Mouse (Mus musculus): ENCODE measurements at regions not wholly inside any gene's neighbourhood (a gene's known extent, or its start where the extent isn't known, plus 50 kb on each side); places are given as distances from the start of the nearest gene placed in this dataset.

DNA sequence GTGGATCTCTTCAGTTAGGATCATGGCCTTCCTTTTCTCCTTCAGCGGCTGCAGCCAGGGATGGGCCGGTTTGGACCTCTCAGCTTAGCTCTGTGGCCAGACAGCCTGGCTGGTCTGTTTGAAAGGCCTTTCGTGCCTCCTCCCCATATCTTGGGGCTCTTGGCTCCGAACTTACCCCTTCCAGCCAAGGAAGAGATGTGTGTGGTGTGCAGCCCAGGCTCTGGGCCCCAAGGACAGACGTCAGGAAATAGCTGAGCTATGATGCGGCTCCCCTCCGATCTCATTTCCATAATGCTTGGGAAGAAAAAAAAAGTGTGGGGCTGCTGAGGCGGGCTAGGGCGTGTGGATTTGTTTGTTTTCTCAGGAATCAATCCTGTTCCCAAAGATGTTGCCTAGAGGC lies 113.8 kb upstream of the Gm26897 start:
- no peaks in the 10 kb centered on the region for H3K9me3 ChIP-seq (ENCODE audit: control insufficient read depth, low read length)
- H3K27ac ChIP-seq (ENCODE audit: low read length) = no peak overlapping the region
- H3K4me3 ChIP-seq (replicated peaks; ENCODE audit: low read length) = no peak overlapping the region
- H3K4me1 ChIP-seq (replicated peaks; ENCODE audit: control insufficient read depth, insufficient read depth, low read length) = peaks cover 4% of the 10 kb centered on the region
- no peak overlapping the region for H3K4me2 ChIP-seq (ENCODE audit: low read length)
- no peak overlapping the region for H3K9ac ChIP-seq (replicated peaks; ENCODE audit: low read depth, low read length)
- 26% methylated on average over 8 of the region's 9 CpGs for WGBS
- ATAC-seq = peak; percentile 52
- no peaks in the 10 kb centered on the region for H3K27me3 ChIP-seq (replicated peaks; ENCODE audit: control insufficient read depth, insufficient read depth, low read length)
- H3K36me3 ChIP-seq (ENCODE audit: control insufficient read depth, insufficient read depth) = no peaks in the 10 kb centered on the region

DNA sequence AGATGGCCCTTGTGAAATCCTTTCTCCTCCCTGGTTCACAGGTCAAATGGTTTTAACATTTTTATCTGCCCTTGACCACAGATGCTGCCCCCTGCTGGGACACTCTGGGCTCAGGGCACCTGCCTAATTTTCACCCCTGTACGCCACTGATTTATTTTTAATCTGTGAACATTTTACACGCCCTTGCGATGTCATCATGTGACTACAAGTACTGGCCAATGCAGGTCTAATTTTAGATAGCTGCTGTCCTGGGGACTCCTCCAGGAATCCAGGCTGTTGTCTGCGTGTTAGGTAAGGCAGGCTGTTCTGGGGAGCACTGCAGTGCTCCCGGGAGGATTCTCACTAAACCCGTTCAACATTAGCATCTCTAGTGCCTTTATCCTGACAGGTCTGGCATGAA lies 113.1 kb upstream of the Gm26897 start:
- WGBS = 77% methylated on average over 6 of the region's 6 CpGs

DNA sequence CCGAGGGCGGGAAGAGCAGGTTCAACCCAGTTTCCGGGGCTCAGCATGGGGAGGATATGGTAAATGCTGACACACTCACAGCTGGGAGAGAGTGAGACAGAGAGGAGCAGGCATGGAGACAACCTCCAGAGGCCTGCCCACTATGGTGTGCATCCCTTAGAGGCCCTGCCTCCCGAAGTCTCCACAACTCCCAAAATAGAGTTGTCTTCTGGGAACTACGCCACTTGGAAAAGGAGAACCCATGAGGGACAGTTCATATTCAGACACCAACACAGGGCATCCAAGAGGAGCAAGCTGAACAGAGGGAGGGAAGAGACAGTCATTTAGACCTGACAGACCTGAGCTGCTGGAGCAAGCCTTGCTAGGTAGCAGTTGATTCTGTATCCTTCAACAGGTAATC lies 111.2 kb upstream of the Gm26897 start:
- Histone ChIP-seq H3K9ac (replicated peaks; ENCODE audit: low read depth, low read length) (no peak overlapping the region), H3K9me3 (ENCODE audit: control insufficient read depth, low read length) (no peaks in the 10 kb centered on the region), H3K36me3 (ENCODE audit: control insufficient read depth, insufficient read depth) (no peaks in the 10 kb centered on the region), H3K4me1 (replicated peaks; ENCODE audit: control insufficient read depth, insufficient read depth, low read length) (peaks cover 6% of the 10 kb centered on the region), H3K27ac (ENCODE audit: low read length) (no peak overlapping the region), H3K4me2 (ENCODE audit: low read length) (no peak overlapping the region), H3K4me3 (replicated peaks; ENCODE audit: low read length) (no peak overlapping the region), H3K27me3 (replicated peaks; ENCODE audit: control insufficient read depth, insufficient read depth, low read length) (no peaks in the 10 kb centered on the region)
- WGBS = 91% methylated on average over 5 of the region's 5 CpGs
- no peak for ATAC-seq

More for the DNA sequence above, 113.1 kb upstream of the Gm26897 start:
- no peak overlapping the region for H3K4me2 ChIP-seq (ENCODE audit: low read length)
- no peak overlapping the region for H3K9ac ChIP-seq (replicated peaks; ENCODE audit: low read depth, low read length)
- H3K4me1 ChIP-seq (replicated peaks; ENCODE audit: control insufficient read depth, insufficient read depth, low read length) = peaks cover 4% of the 10 kb centered on the region
- no peaks in the 10 kb centered on the region for H3K27me3 ChIP-seq (replicated peaks; ENCODE audit: control insufficient read depth, insufficient read depth, low read length)
- no peaks in the 10 kb centered on the region for H3K9me3 ChIP-seq (ENCODE audit: control insufficient read depth, low read length)
- H3K27ac ChIP-seq (ENCODE audit: low read length) = no peak overlapping the region
- ATAC-seq = no peak
- H3K36me3 ChIP-seq (ENCODE audit: control insufficient read depth, insufficient read depth) = no peaks in the 10 kb centered on the region
- no peak overlapping the region for H3K4me3 ChIP-seq (replicated peaks; ENCODE audit: low read length)

DNA sequence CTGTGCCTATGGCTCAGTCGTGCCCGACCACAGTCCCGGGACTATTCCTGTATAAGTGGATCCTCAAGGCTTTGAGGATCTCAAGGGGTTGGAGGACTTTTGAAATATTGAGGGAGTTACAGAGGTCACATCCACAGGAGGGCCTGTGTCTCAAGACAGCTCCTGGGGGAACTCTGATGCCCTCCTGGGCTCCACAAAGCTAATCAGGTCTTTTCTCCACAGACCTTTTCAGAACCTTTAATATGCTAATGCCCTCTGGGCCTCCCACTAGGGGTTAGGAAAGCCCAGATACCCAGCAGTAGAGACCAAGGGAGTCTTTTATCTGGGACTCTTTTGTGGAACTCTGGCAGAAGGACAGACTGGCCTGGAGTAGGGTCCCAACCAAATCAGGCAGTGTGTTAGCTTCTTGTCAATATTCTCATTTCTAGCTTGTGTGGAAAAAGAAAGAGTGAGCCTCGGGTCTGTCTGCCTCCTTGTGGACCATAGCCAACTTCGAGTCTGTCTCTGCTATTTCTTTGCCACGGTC lies 107.4 kb upstream of the Gm26897 start:
- ATAC-seq = peak; percentile 56; the same call in 1 of the 2 replicates
- H3K9me3 ChIP-seq (ENCODE audit: control insufficient read depth, low read length) = no peaks in the 10 kb centered on the region
- H3K27ac ChIP-seq (ENCODE audit: low read length) = no peak overlapping the region
- 7% methylated on average over 6 of the region's 6 CpGs for WGBS
- H3K36me3 ChIP-seq (ENCODE audit: control insufficient read depth, insufficient read depth) = no peaks in the 10 kb centered on the region
- H3K9ac ChIP-seq (replicated peaks; ENCODE audit: low read depth, low read length) = no peak overlapping the region
- H3K4me2 ChIP-seq (ENCODE audit: low read length) = no peak overlapping the region
- H3K4me3 ChIP-seq (replicated peaks; ENCODE audit: low read length) = no peak overlapping the region
- H3K4me1 ChIP-seq (replicated peaks; ENCODE audit: control insufficient read depth, insufficient read depth, low read length) = peaks cover 4% of the 10 kb centered on the region
- no peaks in the 10 kb centered on the region for H3K27me3 ChIP-seq (replicated peaks; ENCODE audit: control insufficient read depth, insufficient read depth, low read length)

DNA sequence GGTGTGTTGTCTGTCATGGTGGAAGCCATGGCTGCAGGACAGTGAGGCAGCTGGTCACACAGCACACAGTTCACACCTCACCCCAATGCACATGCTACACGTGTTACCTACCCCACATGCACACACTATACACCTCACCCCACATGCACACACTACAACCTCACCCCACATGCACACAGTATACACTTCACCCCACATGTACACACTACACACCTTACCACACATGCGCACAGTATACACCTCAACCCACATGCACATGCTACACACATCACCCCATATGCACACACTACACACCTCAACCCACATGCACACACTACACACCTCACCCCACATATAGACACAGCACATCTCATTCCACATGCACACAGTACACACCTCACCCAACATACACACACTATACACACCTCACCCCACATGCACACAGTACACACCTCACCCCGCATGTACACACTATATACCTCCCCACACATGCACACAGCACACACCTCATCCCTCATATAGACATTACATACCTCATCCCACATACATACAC lies 103.3 kb upstream of the Gm26897 start:
- H3K27ac ChIP-seq (ENCODE audit: low read length) = no peak overlapping the region
- 93% methylated on average over 3 of the region's 3 CpGs for WGBS
- no peak overlapping the region for H3K4me3 ChIP-seq (replicated peaks; ENCODE audit: low read length)
- H3K27me3 ChIP-seq (replicated peaks; ENCODE audit: control insufficient read depth, insufficient read depth, low read length) = no peaks in the 10 kb centered on the region
- H3K4me1 ChIP-seq (replicated peaks; ENCODE audit: control insufficient read depth, insufficient read depth, low read length) = peaks cover 12% of the 10 kb centered on the region
- H3K4me2 ChIP-seq (ENCODE audit: low read length) = no peak overlapping the region
- H3K36me3 ChIP-seq (ENCODE audit: control insufficient read depth, insufficient read depth) = no peaks in the 10 kb centered on the region
- H3K9ac ChIP-seq (replicated peaks; ENCODE audit: low read depth, low read length) = no peak overlapping the region
- ATAC-seq = peak; percentile 31; the same call in 1 of the 2 replicates
- no peaks in the 10 kb centered on the region for H3K9me3 ChIP-seq (ENCODE audit: control insufficient read depth, low read length)

DNA sequence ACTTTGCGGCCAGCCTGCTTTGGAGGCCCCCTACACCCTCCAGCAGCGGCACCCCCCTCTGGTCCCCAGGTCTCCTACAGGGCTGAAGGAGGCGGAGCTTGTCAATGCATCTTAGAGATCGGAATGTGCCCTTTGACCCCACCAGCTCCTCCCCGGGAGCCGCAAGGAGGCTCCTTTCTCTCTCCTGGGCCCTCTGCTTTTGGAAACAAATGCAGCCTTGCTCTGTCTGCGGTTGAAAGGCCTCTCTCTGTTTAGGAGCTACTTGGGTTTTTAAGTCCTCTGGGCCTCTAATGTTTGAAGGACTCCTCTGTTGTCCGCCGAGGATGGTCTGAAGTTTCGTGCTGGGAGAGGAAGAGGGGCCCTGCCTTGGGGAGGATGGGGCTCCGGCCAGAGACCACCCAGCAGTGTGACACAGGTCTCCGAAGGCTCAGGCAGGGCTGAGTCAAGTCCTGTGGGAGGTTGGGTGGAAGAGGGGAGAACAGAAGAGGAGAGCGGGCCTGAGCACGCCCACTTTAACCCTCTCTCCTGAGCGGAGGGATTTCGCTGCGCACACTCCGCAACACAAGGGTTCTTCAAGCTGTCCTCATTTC lies 102.1 kb upstream of the Gm26897 start:
- Histone ChIP-seq H3K4me3 (replicated peaks; ENCODE audit: low read length) (no peak overlapping the region), H3K9me3 (ENCODE audit: control insufficient read depth, low read length) (no peaks in the 10 kb centered on the region), H3K27ac (ENCODE audit: low read length) (no peak overlapping the region), H3K4me2 (ENCODE audit: low read length) (no peak overlapping the region), H3K27me3 (replicated peaks; ENCODE audit: control insufficient read depth, insufficient read depth, low read length) (no peaks in the 10 kb centered on the region), H3K9ac (replicated peaks; ENCODE audit: low read depth, low read length) (no peak overlapping the region), H3K36me3 (ENCODE audit: control insufficient read depth, insufficient read depth) (no peaks in the 10 kb centered on the region), H3K4me1 (replicated peaks; ENCODE audit: control insufficient read depth, insufficient read depth, low read length) (peaks cover 15% of the 10 kb centered on the region)
- no peak for ATAC-seq
- 16% methylated on average over 18 of the region's 18 CpGs for WGBS

DNA sequence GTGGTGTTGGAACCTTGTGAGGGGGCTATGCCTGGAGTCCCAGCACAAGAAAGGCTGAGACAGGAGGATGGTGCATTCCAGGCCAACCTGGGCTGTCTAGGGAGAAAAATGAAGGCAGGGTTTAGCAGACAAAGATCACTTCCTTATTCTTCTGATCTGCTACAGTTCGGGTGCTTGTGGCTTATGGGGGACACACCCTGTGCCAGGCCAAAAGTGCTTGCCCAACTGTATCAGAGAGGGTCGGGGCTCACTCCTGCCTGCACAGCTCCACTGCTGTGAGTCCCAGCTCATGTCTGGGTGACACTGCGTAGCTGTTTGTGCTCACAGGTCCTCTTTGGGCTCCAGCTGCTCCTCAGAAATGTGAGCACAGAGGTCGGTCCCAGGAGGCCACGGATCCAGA lies 98.6 kb upstream of the Gm26897 start:
- H3K9me3 ChIP-seq (ENCODE audit: control insufficient read depth, low read length) = no peaks in the 10 kb centered on the region
- H3K9ac ChIP-seq (replicated peaks; ENCODE audit: low read depth, low read length) = no peak overlapping the region
- H3K4me3 ChIP-seq (replicated peaks; ENCODE audit: low read length) = no peak overlapping the region
- H3K36me3 ChIP-seq (ENCODE audit: control insufficient read depth, insufficient read depth) = no peaks in the 10 kb centered on the region
- H3K4me1 ChIP-seq (replicated peaks; ENCODE audit: control insufficient read depth, insufficient read depth, low read length) = peaks cover 26% of the 10 kb centered on the region
- no peak for ATAC-seq
- H3K27me3 ChIP-seq (replicated peaks; ENCODE audit: control insufficient read depth, insufficient read depth, low read length) = no peaks in the 10 kb centered on the region
- 72% methylated on average over 5 of the region's 5 CpGs for WGBS
- no peak overlapping the region for H3K27ac ChIP-seq (ENCODE audit: low read length)
- H3K4me2 ChIP-seq (ENCODE audit: low read length) = no peak overlapping the region

DNA sequence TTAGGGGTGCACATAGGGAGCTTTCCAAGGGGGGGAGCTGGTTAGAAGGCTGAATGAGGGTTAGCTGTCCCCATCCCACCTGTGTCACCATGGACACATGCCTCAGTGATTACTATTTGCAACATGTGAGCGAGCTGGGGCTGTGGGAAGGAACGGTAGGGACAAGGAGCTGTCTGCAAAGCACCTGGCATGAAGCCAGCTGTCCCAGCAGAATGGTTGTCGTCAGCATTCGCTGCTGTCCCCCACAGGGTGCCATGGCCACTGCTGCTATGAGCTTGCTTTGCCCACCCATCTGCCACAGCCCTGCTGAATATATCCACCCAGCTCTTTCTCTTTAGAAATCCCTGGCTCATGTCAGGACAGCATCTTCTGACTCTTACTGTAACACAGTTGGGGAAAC lies 96.8 kb upstream of the Gm26897 start:
- H3K9ac ChIP-seq (replicated peaks; ENCODE audit: low read depth, low read length) = no peak overlapping the region
- peaks cover 26% of the 10 kb centered on the region for H3K4me1 ChIP-seq (replicated peaks; ENCODE audit: control insufficient read depth, insufficient read depth, low read length)
- H3K4me2 ChIP-seq (ENCODE audit: low read length) = no peak overlapping the region
- H3K27ac ChIP-seq (ENCODE audit: low read length) = no peak overlapping the region
- no peak; the same call in 1 of the 2 replicates for ATAC-seq
- no peaks in the 10 kb centered on the region for H3K9me3 ChIP-seq (ENCODE audit: control insufficient read depth, low read length)
- H3K4me3 ChIP-seq (replicated peaks; ENCODE audit: low read length) = no peak overlapping the region
- H3K27me3 ChIP-seq (replicated peaks; ENCODE audit: control insufficient read depth, insufficient read depth, low read length) = no peaks in the 10 kb centered on the region
- WGBS = 3% methylated on average over 4 of the region's 4 CpGs
- H3K36me3 ChIP-seq (ENCODE audit: control insufficient read depth, insufficient read depth) = no peaks in the 10 kb centered on the region

DNA sequence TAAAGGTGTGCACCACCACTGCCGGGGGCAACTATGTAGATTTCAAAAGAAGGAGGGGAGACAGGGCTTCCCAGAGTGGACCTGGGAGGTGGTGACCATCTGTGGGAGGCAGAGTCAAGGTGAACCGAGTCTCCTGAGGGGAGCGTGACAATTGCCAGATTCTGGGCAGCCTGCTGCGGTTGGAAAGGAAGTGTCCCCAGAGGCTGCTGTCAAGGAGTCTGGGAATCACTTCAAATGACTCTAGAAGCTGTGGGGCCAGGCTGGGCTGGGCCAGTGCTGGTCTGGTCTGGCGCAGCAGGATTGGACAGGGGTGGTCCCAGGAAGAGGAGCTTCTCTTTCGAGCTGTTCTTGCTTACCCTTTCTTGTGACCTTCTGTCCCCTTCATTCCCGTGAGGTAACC lies 95.4 kb upstream of the Gm26897 start:
- no peaks in the 10 kb centered on the region for H3K9me3 ChIP-seq (ENCODE audit: control insufficient read depth, low read length)
- 82% methylated on average over 7 of the region's 7 CpGs for WGBS
- H3K4me2 ChIP-seq (ENCODE audit: low read length) = no peak overlapping the region
- no peak overlapping the region for H3K27ac ChIP-seq (ENCODE audit: low read length)
- H3K9ac ChIP-seq (replicated peaks; ENCODE audit: low read depth, low read length) = no peak overlapping the region
- H3K4me1 ChIP-seq (replicated peaks; ENCODE audit: control insufficient read depth, insufficient read depth, low read length) = peaks cover 24% of the 10 kb centered on the region
- ATAC-seq = no peak
- no peaks in the 10 kb centered on the region for H3K36me3 ChIP-seq (ENCODE audit: control insufficient read depth, insufficient read depth)
- H3K27me3 ChIP-seq (replicated peaks; ENCODE audit: control insufficient read depth, insufficient read depth, low read length) = no peaks in the 10 kb centered on the region
- no peak overlapping the region for H3K4me3 ChIP-seq (replicated peaks; ENCODE audit: low read length)

Measured in forebrain, embryonic 16.5 days (tissue).